Mouse (Mus musculus): Measurements from ENCODE around the gene Myo5c.

Gene Myo5c

DNA sequence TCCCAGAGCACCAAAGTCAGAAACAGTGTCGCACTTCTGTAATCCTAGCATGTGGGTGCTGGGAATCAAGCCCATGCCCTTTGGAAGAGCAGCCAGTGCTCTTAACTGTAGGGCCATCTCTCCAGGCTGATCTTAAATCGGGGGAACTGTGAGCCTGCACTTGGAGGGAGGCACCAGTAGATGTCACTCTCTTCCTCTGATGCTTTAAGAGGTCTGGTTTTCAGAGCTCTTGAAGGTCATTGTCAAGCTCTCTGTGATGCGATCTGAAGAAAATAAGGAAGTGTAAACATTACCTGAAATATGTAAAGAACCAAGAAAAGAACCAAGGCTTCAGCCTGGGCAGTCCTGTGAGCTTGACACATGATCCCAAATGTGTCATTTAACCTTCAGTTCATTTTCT is 51.0 kb downstream of the Myo5c start:
- DNase-seq = peak; percentile 42

DNA sequence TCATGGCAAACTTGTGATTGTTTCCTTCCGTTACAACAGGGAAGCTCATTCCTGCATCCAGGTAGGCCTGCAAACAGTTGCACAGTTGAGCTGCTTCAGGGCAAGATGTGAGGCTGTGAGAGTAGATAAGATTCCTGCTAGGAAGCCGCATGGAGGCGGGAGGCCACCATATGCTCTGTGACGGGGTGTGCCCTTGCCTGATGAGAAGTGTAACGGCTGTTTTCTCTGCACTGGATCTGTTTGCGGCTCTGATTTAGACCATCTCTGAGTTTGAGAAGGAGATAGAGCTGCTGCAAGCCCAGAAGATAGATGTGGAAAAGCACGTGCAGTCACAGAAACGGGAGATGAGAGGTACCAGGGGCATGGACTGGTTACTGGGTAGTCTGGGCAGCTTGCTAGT is 51.8 kb downstream of the Myo5c start:
- DNase-seq = no peak

DNA sequence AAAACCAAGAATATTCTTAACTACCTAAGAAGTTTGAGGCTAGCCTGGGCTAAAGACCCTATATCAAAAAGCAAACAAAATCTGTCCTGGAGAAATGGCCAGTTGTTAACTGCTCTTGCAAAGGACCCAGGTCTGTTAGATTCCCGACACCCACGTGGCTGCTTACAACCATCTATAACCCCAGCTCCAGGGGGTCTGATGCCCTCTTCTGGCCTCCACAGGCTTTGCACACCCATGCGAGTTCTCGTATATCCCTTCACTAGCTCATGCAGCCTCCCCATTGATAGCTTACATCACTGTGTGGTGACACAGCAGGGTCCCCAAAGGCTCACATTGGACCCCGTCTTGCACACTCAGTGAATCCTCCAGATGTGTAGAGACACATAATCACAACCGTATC is 53.5 kb downstream of the Myo5c start:
- DNase-seq = no peak

DNA sequence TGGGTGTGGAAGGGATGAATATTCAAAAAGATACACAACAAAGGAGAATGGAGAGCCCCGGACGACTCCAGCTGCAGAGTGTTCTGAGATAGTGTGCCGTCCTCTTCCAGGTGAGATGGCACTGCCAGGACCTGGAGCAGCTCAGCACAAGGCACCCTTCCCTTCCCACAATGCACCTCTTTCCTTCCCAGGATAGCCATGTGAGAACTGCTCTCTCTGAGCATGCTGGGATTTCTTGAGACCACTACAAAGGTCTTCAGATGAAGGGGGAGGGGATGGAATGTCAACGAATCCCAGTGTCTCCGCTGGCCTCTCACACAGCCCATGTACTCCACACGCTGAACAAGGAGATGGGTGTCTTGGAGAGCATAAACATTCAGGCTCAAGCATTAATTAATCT is 55.8 kb downstream of the Myo5c start:
- DNase-seq = no peak

DNA sequence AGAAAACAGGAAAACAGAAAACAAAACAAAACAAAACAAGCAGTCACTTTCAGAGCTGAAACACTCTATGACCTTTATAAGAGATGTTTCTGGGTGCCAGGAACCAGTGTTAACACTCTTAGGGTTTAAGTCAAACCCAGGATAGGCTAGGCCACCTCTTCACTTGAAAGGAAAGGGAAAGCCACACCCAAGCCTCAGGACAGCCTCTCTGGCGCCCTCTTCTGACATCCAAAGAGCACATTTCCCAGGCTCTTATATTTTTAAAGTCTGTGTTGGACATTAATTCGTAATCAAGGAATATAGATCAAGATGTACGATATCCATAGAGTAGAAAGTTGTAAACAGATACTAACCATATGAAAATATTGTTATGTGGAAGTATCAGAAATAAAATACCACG is 57.7 kb downstream of the Myo5c start:
- peak; percentile 9 for DNase-seq

DNA sequence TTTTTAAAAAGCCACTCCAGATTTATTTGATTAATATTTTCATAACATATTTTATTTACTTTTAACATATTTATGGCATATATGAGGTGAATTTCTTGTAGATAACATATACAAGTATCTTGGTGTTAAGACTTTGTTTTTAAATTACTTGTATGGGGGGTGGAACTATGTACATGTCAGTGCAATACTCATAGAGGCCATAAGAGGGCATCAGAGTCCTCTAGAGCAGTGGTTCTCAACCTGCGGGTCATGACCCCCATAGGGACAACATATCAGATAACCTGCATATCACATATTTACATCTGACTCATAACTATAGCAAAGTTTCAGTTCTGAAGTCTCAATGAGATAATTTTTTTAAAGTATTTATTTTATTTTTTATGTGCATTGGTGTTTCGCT is 67.5 kb downstream of the Myo5c start:
- peak; percentile 23 for DNase-seq

DNA sequence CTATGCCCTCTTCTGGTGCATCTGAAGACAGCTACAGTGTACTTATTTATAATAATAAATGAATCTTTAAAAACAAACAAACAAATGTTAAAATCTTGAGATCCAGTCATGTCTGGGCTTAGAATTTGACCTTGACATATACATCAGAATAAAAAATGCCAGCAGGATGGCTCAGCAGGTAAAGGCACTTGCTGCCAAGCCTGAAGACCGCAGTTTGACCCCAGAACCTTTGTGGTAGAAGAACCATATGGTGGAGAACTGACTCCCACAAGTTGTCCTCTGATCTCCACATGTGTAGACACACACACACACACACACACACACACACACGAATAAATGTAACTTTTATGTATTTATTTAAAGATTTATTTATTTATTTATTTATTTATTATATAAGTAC is 71.2 kb downstream of the Myo5c start:
- DNase-seq = no peak

DNA sequence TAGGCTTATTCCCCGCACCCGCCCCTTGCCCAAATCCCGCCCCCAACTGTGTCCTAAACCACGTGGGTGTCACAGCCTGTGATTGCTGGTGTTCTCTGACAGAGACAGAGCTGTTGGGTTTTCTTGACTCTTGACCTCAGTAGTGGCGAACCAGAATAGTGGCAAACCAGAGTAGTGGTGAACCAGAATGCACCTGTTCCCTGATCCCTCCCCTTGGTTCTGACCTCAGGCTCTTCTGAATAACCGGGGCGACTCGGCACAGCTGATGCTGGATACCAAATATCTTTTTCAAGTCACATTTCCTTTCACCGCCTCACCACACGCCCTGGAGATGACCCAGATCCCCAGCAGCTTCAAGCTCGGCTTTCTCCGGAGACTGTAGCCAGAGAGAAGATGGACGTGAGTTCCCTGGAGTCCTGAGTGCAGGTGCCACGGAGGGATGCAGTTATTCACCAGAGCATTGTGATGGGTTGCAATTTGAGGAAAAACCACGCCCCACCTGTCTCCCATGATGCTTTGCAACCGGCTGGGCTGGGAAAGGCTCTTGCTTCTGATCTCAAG is 72.0 kb downstream of the Myo5c start:
- no peak for DNase-seq

DNA sequence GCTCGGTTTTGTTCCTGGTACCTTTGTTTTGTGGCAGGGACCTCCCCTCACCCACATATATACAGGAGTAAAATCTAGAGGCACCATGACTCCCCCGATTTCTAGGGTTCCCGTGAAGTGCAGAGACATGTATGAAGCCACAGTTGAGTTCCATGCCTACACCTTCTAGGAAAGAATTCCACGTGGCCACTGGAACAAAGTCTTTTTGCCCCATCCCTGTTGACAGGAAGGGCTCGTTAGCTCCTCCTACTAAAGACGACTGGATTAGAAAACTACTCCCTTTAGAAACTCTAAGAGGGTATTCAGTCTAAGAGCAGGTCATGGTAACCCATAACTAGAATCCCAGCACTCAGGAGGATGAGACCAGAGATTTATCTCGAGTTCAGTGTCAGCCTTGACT is 72.5 kb downstream of the Myo5c start:
- DNase-seq = no peak

DNA sequence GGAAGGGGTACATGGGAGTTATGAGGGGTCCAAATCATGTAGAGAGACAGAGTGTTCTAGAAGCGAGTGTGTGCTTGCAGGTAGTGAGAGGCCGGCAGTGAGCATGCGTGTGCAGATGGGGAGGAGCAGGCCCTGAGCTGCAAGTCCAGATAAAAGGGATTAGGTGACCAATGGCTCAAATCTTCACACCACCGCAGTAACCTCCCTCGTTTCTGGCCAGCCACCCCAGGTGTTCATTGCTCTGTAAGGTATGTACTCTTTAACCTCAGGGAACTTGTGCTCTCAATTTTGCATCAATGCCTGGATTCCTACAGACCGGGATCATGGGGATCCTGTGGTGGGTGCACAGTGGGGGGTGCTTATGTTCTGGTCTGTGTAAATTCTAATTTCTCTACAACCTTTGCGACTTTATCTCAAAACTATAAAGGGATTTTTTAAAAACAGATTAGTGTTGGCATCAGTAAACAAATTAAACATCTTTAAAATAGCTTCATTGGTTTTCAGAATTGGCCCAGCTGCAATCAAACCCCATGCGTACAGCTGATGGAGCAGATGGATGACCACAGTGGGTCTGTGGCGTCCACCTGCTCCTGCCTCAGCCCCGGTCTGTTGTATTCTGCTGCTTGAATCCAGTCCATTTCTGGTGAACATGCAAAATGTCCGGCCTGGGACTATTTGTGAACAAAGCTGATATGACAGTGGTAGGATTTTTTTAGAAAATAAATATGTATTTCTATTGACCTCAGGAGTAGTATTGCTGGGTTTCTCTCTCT is 74.5 kb downstream of the Myo5c start, which contains the start of gene Gnb5:
Gene Gnb5 (plus strand): TSS at position 163 of the 773 bp plus-strand sequence.
- no peak for DNase-seq

DNA sequence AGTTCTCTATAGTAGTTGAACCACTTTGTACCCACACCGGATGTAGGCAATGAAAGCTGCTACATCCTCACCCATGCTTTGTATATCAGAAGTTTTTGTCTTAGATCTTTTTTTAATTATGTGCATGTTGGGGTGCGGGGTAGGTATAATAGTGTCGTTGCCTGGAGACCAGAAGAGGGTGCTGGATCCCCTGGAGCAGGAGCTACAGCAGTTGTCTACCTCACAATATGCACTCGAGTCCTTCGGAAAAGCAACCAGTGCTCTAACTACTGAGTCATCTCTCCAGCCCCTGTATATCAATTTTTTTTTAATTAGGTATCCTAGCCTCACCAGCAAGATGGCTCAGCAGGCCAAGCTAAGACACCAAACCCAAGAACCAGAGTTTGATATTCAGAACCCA is 75.2 kb downstream of the Myo5c start:
- no peak for DNase-seq

DNA sequence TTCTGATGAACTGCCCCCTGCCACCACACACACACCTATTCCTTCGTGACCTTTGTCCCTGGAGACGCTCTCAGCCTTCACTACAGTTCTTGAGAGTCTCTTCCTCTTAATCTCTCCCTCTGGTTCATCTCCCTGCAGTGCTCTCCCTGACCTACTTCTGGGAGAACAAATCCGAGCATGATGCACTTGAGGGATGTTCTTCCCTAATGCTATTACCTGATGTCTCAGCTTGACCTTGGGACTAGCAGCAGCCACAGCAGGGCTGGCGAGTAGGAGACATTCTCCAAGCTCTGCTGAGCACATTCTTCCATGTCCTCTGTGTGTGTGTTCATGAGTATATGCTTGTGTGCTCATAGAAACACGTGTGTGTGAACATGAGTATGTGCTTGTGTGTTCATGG is 76.8 kb downstream of the Myo5c start:
- no peak for DNase-seq

DNA sequence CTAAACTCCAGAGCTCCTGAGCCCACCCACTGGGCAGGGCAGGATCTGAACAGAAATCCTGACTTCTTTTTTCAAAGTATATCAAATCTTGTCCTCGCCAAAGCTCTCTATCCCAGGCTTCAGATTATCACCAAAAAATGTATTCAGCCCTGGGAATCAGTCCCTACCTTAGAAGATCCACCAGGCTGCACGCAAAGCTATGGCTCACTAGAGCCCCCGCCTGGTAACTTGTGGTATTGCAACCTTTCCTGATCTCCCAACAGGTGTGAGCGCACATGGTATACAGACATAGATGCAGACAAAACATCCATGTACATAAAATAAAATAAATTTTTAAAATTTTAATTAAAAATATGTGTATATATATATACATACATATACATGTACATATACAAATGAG is 80.2 kb downstream of the Myo5c start:
- DNase-seq = peak; percentile 81

DNA sequence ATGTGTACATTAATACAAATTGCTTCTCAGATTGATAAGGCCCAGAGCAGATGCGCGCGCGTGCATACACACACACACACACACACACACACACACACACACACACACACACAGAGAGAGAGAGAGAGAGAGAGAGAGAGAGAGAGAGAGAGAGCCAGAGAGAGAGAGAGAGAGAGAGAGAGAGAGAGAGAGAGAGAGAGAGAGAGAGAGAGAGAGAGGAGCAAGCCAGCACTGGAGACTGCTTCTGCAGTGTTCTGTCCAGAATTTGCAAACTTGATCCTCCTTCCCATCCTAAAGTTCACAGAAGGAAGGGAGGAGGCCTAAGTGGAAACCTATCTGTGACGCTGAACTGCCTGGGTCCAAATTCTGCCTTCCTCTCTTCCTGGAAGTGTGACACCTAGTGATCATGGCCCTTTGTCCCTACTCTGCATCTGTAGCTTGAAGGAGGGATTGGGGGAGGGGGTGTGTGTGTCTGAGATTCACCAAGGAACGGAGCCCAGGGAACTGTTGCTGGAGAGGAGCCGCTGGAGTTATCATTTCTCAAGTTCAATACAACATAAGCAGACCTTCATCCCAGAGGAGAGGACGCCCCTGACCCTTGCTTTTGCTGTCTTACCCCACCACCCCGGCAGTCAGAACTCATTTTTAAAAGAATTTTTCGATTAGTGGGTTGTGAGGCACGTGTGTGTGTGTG is 81.5 kb downstream of the Myo5c start:
- no peak for DNase-seq

DNA sequence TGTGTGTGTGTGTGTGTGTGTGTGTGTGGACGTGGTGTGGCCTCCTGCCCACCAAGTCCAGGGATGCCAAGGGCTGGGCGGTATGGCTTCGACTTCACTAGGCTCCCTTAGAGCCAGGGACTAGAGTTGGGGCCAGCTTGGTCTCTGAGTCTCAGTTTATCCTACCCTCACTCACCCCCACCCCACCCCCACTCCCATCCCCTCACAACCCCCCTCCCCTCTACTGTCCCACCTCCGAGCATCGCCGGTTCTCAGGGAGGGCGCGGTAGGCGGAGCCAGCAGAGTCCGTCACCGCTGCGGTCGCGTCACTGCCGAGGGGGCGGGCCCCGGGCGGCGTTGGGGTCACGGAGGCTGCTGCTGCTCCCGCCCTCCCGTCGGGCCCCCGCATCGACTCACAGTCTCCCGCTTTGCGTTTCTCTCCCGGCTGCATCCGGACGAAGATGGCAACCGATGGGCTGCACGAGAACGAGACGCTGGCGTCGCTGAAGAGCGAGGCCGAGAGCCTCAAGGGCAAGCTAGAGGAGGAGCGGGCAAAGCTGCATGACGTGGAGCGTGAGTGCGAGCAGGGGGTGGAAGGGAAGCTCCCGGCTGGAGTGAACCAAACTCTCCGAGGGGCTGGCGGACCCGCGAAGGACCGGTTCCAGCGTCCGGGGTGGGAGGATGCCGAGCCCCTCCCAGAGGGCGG is 82.2 kb downstream of the Myo5c start:
- DNase-seq = peak; percentile 85

DNA sequence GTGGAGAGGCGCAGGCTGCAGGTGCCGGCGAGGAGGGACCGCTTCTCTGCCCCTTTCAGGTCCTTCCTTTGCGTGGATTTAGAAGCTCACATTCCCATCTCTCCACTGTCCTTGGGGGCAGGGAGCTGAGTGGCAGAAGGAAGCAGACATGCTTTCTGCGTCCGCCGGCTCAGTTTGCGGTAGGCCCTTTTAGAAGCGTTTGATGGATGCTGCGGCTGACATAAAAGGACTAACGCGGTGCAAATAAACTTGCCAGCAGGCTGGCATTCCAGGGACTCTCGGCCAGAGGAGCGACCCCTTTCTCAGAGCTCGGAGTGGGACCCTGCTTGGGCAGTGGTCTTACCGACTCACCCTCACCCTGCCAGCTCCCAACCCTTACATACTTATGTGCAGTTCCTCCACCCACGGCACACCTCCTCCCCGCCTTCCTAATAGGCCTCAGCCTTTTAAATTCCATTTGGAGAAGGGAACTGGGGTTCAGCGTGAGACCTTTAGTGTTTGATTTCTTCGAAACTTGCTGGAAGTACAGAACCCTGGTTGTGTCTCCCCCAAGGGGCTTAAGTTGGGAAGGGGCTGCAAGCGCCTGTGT is 82.8 kb downstream of the Myo5c start:
- no peak for DNase-seq

DNA sequence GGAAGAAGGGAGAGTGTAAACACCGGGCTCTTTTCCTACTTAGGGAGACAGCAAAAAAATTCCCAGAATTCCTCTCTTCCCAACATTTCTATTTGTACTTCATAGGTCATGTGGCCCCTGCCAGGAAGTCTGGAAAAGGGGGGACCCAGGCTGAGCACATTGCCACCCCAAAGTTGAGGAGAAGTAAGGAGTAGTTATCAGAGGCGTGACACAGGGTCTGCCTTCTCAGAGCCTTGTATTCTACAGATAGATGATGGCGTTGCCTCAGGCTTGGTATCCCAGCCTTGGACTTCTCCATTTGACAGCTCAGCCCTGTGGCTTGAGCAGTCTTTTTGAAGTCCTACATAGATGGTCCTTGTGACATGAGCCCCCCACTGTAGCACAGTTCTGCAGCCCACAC is 83.4 kb downstream of the Myo5c start:
- DNase-seq = no peak

DNA sequence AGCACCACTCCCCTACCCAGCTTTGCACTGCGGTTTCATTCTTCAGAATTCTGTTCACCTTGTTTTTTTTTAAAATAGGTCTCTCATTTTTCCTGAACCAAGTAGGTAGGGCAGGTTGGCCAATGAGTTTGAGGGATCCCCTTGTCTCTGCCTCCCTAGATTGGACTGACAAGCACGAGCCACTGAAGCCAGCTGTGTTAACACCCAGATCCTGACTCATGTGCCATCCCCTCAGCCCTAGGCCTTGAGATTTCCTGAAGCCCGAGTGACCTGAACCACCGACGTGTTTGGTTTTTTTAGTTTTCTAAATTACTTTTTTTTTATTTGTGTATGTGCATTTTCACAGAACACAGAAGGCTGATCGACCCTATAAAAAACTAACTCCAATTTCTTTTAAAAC is 85.0 kb downstream of the Myo5c start:
- no peak for DNase-seq

DNA sequence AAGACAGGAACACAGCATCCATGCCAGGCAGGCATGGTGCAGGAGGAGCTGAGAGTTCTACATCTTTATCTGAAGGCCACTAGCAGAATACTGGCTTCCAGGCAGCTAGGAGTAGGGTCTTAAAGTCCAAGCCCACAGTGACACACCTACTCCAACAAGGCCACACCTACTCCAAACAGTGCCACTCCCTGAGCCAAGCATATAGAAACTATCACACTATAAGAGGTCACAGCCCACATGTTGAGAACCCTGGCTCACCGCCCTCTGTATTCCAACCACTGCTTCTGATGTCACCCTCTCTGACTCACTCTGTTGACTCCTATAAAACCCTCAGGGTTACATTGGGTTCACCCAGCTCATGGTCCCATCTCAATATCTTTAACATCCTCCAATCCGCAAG is 86.4 kb downstream of the Myo5c start:
- DNase-seq = no peak

DNA sequence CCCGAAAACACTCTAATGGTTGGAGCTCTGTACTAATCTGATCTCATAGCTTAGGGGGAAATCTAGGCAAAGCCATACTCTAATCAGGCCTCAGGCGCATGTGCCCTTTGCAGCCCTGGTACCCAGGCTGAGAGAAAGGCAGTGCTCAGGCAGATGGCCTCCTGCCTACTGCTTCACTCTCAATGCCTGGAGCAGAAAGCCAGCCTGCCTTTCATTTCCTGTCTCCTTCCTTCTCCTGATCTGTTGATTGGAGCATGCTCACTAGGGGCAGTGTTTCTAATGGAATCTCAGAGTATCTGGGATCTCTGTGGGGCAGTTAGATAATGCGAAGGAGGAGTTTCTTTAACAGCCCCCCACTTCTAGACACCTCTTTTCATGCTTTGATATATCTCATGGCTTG is 87.5 kb downstream of the Myo5c start:
- DNase-seq = no peak

DNA sequence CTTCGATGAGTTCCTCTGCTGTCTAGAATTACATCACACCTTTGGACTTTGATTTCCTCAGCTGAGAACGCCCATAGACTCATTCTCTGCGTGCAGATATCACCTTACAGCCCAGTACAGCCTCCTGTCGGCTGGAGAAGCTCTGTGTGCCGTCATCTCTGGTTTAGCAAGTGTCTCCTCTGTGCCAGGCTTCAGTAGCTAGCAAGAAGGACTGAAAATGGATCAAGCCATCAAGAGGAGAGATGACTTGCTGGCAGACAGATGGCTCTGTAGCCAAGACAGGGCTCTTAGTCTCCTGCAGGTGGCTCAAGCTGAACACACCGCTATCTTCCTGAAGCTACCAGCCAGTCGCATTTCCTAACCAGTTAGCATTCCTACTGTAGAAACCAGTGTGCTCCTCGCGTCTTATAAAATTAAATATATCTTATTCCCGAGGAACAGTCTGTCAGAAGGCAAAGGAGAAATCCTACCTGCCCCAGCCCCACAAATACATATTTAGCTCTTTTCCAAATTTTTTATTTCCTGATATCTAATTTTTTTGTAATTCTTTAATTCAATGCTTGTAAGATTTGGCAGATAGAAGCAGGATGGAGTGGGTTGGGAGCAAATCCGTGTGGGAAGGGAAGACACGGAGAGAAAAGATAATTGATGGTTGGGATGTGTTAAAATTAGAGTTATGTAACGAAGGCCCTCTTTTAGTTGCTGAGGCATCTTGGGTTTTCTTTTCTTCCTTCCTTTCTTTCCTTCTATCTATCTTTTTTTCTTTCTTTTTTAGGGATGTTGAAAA is 90.5 kb downstream of the Myo5c start:
- DNase-seq = no peak

DNA sequence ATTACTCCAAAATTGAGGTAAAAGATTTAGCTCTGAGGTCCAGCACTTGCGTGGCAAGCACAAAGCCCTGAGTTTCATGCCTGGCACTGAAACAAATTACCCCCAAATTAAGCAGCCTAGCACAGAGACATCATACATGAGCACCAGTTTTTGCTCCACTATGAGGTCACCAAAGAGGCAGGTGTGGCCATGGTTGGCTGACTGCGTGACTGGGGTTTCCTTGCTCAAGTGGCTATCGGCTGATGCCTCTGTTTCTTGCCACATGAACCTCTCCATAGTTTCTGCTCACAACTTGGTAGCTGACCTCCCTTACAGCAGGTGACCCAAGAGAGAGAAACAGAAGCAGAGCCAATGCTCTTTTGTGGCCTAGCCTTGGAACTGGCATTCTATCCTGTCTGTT is 96.2 kb downstream of the Myo5c start:
- DNase-seq = no peak

DNA sequence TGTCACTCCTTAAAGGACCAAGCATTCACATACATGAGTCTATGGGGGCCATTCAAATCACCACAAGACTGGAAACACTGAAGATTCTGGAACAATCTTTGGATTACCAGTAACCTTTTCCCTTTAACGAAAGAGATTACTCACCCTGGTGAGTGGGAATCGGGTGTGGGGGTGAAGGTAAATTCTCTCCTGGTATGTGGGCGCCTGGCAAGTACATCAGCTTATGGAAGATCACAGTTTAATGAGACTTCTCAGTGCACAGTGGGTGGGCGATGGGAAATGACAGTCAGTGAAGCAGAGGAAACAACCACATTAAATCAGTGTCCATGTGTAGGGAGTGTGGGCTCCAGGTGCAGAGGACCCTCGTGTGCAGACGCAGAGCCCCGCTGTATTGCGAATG is 99.0 kb downstream of the Myo5c start:
- DNase-seq = no peak

Measured in thymus, postnatal 25 days (tissue).